Mouse (Mus musculus): ENCODE results near the gene Gars. TPM values are rescaled to one million over a fixed set of nuclear protein-coding genes. Genes with fewer than 3 reads are reported as not detected.
A peak's percentile ranks its signal among the peaks of the same experiment; 100 is the strongest.

Gars gene
- total RNA-seq, 1 experiment from 2014 or later = 116 TPM

- no peak for ATAC-seq (replicated peaks; ENCODE audit: low read depth, poor library complexity, severe bottlenecking)
Measured at GRCm38 (mm10) chr6:55087355-55087754, 49.5 kb downstream of the Gars start.

DNA sequence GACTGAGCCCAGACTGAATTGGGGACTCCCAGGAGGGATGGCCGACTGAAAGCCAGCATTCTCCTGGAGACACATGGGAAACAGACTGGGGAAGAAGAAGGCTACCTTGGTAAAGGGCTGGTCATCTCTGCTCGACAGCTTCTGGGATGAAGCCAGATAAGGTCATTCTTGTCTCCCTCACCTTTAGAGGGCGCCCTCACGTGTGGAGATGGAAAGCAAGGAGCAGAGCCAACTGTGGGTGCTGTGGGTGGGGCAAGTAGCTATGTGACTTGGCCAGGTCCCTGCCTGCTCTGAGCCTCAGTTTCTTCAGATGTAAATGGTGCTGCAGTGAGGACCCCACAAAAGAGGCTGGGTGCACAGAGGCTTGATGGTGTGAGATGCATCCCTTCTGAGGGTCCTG, 52.8 kb downstream of the Gars start:
- no peak for ATAC-seq (replicated peaks; ENCODE audit: low read depth, poor library complexity, severe bottlenecking)

DNA sequence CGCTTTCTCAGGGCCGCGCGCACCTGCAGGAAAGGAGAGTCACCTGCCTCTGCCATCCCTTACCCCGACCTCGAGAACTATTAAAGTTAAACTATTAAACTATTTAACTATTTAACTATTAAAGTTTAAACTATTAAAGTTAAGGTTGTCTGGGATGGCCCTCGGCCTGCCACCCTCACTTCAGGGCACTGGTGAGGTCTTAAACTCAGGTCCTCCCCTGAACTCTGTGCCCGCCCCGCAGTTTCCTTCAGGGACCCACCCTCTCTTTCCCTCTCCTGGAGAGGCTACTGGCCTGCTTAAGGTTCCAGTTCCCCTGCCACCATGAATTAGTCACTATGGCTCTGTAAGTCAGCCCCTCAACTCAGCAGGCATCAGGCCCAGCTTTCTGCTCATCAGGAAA, 53.6 kb downstream of the Gars start:
- ATAC-seq (replicated peaks; ENCODE audit: low read depth, poor library complexity, severe bottlenecking) = no peak

GRCm38 (mm10) chr6:55093431-55094146, 55.8 kb downstream of the Gars start:
- ATAC-seq (replicated peaks; ENCODE audit: low read depth, poor library complexity, severe bottlenecking) = no peak

- ATAC-seq (replicated peaks; ENCODE audit: low read depth, poor library complexity, severe bottlenecking) = no peak
Measured at GRCm38 (mm10) chr6:55098030-55098429, 60.2 kb downstream of the Gars start.

GRCm38 (mm10) chr6:55098603-55099002, 60.8 kb downstream of the Gars start:
- ATAC-seq (replicated peaks; ENCODE audit: low read depth, poor library complexity, severe bottlenecking) = no peak

DNA sequence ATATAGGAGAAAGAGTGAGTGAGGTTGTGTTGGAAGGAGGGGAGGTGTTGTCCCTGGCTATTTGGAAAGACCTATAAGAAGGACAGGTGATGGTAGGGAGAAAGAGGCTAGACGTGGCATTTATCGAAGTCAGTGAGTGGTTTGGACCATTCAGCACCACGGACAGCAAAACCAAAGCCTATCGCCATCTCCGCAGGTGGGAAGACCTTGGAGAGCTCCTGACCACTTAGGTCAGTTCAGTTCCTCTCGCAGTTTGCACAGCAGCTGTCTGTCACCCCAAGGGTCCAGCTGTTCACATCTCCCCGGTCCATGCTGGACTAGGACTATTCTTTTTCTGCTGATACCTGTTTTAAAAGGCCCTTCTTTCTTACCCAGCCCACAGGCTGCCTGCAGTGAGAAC, 70.6 kb downstream of the Gars start:
- ATAC-seq (replicated peaks; ENCODE audit: low read depth, poor library complexity, severe bottlenecking) = peak; percentile 90

DNA sequence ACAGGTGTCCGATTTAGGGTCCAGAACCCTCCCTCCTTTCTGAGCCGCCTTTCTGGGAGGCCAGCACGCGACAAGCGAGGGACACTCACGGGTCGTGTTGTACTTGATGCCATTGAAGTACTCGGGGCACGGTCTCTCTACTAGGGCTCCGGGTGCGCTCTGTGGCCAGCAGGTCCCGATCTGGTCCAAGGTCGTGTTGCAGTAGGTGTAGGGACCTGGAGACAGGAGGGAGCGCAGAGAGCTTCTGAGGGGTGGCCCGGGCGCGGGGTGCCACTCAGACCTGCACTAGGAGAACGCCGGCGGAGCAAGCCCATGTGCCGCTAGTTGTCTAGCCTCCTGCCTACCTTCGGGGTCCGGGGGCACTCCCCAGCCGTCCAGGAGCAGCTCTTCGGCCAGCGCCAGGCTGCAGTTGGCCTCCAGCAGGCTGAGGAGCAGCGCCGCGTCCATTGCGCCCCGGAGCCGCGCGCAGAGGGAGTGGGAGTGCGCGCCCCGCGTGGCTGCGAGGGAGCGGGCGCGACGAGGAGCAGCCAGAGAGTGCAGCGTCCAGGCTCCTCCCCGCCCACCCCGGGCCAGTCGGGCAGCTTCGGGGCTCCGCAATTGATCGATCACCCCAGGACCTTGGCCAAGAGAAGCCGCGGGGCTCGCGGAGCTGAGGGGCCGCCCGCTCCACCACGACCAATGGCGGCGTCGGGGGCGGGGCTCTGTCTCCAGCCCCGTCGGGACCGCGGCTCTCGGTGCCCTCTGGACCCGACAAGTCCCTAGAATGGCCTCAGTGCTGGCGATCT, 79.7 kb downstream of the Gars start:
- peak; percentile 39; the same call in 1 of the 2 replicates for ATAC-seq (replicated peaks; ENCODE audit: low read depth, poor library complexity, severe bottlenecking)

DNA sequence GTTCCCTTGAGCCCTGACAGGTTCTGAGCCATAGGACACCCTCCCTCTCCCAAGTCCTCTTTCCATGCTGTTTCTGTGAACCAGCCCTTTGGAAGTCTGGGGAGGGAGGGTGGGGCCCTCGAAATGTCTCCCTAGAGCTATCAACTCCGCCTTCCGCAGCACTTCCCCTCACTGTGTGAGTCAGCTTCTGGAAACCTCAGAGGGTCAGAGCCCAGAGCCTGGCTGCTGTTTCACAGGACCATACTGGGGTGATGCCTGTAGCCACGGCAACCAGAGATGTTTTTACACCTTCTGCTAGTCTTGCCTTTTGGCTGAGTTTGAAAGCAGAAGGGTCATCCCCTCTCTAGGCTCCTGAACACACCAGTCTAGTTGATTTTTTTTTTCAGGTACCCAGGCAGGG, 85.2 kb downstream of the Gars start:
- ATAC-seq (replicated peaks; ENCODE audit: low read depth, poor library complexity, severe bottlenecking) = peak; percentile 68; the same call in 1 of the 2 replicates

DNA sequence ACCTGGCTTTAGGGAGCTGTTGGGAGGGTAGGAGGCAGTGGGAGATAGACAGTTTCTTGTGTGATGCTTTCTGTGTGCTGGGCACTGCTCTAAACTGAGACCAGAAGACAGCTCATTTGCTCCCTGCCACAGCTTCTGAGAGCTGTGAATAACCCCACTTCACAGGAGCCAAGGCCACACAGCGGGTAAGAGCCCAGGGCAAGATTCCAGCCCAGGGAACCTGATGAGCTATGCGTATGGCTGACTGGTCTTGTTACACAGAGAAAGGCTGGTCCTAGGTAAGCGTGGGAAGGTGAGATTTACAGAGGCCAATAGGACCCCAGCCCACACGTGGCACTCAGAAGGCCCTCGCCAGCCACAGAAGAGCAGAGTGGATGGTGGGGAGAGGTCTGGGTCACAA, 88.8 kb downstream of the Gars start:
- ATAC-seq (replicated peaks; ENCODE audit: low read depth, poor library complexity, severe bottlenecking) = no peak

DNA sequence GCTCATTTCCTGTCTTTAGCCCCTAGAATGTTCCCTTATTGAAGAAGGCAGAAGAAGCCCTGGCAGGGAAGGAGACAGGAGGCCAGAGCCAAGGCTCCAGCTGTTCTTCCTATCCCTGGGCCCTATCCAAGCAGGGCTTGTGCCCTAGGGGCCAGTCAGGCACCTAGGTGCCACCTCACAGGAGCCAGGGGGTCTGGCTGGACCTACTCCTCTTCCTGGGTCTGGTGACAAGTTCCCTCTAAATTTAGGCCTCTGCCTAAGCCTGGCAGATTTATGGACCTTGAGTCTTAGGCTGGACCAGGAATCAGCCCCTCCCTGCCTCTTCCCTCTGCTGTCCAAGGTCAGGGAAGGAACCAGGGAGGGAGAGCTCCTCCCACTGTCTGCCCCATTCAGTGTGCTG, 90.6 kb downstream of the Gars start:
- no peak for ATAC-seq (replicated peaks; ENCODE audit: low read depth, poor library complexity, severe bottlenecking)

Other genes with a start within 250 kb of the Gars start
- 51.6 and 62.5 TPM in 2 replicates for gene Znrf2, start 221.1 kb upstream of the Gars start, total RNA-seq (2017)
- 3.2 and 3.5 TPM in 2 replicates for gene Nod1, start 65.4 kb upstream of the Gars start, total RNA-seq (2017)
- 29.9 and 32.4 TPM in 2 replicates for gene Ggct, start 45.1 kb upstream of the Gars start, total RNA-seq (2017)
- not detected in 2 replicates for gene Crhr2, start 95.0 kb downstream of the Gars start, total RNA-seq (2017)
- not detected in 2 replicates for gene Inmt, start 137.0 kb downstream of the Gars start, total RNA-seq (2017)
- 8.0 and 11.5 TPM in 2 replicates for gene Mindy4, start 165.4 kb downstream of the Gars start, total RNA-seq (2017)

All from common myeloid progenitor, adult 5-6 weeks (primary cell).